Mouse (Mus musculus) heart, postnatal 36 days (tissue): ENCODE data around the gene Amy2a1. TPM values are rescaled to one million over a fixed set of nuclear protein-coding genes. Genes with fewer than 3 reads are reported as not detected.
"Not testable (repeated sequence)": the region's sequence is repeated elsewhere in the genome, so short reads cannot be mapped to it uniquely, and the experiment has no call there.

ENCODE experiments used
- DNase-seq, 2 experiments: peaks; one replicate each; pipeline ENCODE4 v3.0.0; 2021 to 2022
- intact Hi-C: fragments of 180-260 bp; cut with DNase I; formaldehyde crosslinking; loops from one replicate; pipeline ENCODE4 v1.15.1; 2025
- total RNA-seq, 2 experiments: library from RNA; stranded (reverse); gene quantifications; 2 replicates each; pipeline ENCODE4 v1.2.3; 2021

The Amy2a1 gene
- total RNA-seq = not detected

DNA sequence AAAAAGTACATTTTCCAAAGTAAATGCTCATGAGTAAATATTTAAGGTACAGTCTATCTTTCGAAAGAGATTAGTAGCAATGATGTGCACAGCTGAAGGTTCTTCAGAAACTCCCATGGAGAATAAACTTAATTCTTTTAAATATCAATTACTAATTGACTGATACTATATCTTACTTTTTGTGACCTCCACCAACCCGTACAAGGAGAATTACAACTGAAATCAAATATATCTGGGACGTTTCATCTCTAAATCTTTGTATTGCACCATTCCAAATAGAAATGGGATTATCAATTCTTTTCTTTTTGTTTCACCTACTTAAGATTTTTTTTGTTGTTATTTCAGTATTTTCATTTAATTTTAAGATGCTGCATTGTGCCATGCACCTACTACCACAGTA lies at the start of gene Amy2a1:
Amy2a1 (minus strand) TSS at position 101 of the 400 bp plus-strand sequence.
- DNase-seq, intact Hi-C loops: not testable (repeated sequence)

DNA sequence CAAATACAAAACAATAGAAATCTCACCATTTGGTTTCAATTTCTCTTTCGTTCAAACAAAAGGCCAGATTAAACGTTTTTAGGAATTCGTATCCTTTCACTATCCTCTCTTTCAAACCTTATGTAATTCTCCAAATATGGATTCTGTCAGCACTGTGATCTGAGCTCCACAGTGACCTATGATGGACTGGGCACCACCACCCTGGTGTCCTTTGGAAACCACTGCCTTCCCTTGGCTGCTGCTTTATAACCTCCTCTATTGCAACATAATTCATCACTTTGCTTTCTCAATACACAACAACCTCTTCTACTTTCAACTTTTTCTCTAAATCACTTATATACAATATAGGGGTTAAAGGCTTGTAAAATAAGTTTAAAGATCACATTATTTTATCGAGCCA lies 42.4 kb upstream of the Amy2a1 start:
- intact Hi-C loops = no loop called here
- no peak for DNase-seq

DNA sequence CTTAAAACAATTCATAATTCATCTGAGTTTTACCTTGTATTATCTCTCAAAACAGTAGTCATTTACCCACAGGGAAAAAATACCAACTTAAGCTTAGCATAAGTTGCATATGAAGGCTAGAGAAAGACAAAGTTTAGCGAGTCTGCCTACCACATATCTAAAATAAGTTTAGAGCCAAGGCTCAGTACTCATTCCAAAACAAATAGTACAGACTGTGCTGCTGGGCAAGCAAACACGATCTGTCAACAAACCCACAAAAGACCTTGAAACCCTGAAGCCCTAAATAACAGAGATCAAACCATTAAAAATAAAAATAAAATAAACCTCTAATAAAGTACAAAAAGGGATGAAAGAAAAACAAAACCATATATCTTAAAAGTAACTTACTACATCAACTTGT lies 41.9 kb upstream of the Amy2a1 start:
- intact Hi-C loops = no loop called here
- no peak for DNase-seq

DNA sequence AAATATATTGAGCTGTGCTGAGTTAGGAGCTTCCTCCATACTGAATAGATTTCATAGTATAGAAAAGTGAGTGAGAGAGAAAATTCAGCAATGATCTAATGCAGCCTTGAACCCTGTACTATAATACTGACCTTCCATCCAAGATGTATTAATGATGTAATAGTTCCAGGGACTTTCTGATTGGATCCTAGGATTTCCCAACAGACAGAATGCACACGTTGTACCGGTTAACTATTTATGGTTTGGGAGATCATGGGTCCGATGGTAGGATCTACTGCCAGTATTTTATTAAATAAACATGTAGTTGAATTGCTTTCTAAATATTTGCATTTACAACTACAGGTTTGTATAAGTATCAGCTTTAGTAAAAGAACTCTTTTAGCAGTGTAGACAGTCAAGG lies 39.9 kb upstream of the Amy2a1 start:
- DNase-seq = no peak
- intact Hi-C loops = no loop called here

DNA sequence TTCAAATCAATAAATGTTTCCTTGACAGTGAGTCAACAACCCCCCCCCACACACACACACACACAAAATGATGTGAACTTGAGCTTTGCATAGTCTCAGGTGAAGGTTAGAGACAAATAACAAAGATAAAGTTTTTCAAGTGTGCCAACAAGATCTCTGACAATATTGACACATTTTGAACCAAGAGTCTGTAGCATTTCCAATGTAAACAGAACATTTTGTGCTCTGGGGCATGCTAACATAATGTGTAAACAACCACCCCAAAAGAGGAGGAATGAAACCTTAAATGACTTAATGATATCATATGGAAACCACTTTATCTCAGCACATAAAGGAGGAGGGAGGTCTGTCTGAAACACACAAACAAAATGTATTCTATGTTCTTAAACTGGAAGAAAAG lies 7.5 kb upstream of the Amy2a1 start:
- no peak for DNase-seq
- intact Hi-C loops = no loop called here

Other genes starting within 250 kb of the Amy2a1 start
- gene Amy2a4, start 241.0 kb downstream of the Amy2a1 start, total RNA-seq = not detected
- not detected for gene Amy2a3, start 208.4 kb downstream of the Amy2a1 start, total RNA-seq
- gene Amy2a2, start 175.8 kb downstream of the Amy2a1 start, total RNA-seq = not detected
- 1 to 10 TPM; 2.1 to 2.9 TPM for gene Amy1, start 74.3 kb upstream of the Amy2a1 start, total RNA-seq
- gene Rnpc3, start 97.7 kb upstream of the Amy2a1 start, total RNA-seq = 10 to 100 TPM in 1 of 2 experiments, 1 to 10 TPM in 1; 9.0 to 10.8 TPM